Mouse (Mus musculus): ENCODE measurements around the gene Gpr150.

- no peak for TF ChIP-seq CTCF (conservative IDR thresholded peaks at IDR 0.05; ENCODE audit: insufficient read depth, insufficient read length, low read depth, low read length)
- TF ChIP-seq POLR2A (IDR thresholded peaks at IDR 0.05; ENCODE audit: low read depth, low read length): no peak
Observed at GRCm38 (mm10) chr13:76062569-76062968, 5.8 kb upstream of the Gpr150 start.

Data from kidney, adult 2 months (tissue).